Mouse (Mus musculus): ENCODE results near the gene Adamts9. TPM values are rescaled to one million over a fixed set of nuclear protein-coding genes. Genes with fewer than 3 reads are reported as not detected.

Gene Adamts9
- 7.0 TPM for polyA plus RNA-seq (2015; fragmentation: Illumina TruSeq; extraction: RNeasy Lipid Tissue Mini Kit (QIAGEN cat#74804); ENCODE audit: insufficient read depth, low read depth, low replicate concordance)

DNA sequence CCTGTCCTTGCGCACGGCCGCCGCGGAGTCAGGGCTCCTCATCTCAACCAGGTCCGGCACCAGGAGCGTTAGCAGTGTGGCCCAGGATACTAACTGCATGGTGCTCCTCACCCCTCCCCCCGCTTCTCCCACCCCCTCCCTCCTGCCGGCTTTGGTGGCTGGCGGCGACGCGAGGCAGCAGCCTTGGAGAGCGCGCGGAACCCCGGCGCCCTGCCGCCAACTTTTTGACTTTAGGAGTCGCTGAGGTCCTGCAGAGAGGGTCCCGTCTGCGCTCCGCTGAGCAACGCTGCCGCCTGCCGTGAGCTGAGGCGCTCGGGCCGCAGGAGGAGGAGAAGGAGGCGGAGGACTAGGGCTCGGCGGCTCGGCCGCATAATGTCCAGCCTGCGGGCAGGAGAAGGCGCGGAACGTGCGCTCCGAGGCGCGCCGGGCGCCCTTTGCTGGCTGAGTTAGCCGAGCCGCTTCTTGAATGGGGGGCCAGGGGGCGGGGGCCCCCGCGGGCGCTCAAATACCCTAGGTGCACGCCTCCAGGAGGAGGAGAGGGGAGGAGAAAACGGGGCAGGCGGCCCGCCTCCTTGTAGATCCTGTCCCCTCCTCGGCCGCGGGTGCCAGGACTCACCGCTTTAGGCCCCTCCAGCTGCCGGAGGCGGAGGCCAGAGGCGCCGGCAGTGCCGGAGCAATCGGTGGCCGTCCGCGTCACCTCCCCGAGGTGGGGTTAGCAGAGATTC is at the start of gene Adamts9:
Adamts9 (minus strand) TSS at position 436 of the 725 bp plus-strand sequence.

DNA sequence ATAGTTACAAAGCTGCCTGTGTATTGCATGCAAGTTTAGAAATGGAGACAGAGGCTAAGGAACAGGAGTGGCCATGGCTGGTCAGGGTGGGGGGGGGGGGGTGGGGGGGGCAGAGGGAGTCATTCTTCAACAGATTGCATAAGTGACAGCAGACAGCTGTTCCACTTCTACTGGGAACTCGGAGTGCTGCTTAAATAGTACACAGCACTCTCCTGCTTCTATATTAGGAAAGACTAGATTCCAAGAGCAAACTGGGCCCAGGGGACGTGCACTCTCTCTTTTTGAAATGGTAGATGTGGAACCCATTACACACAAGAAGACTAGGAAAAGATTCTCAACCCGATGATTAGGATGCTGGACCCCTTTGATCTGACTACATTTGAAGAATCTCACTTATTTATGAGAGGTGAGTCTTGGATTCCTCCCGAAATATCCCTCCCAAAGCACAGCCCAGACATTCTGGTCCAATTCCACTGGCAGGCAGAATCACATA is 74.2 kb downstream of the Adamts9 start, which contains the start of gene Gm15737:
Gm15737 (plus strand) TSS at position 269 of the 493 bp plus-strand sequence.

DNA sequence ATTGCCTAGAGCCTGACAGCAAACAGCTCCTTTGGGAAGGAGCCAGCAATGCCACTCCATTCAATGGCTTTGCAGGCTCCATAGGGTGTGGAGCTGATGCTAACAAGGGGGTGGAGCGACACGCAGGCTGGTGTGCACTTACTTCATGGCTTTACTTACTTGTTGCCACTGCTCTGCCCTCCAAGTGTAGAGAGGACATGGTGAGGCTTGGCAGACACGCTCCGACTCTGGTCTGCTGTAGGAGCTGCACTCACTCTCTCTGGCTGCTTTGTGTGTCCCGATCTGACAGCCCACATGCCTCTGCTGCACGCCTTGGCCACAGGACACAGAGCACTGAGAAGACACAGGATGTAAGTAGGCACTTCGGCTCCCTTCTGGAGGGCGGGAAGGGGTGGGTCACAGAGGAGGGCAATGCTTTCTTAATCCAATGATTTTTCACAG is 127.0 kb downstream of the Adamts9 start, which contains the start of gene A730049H05Rik:
A730049H05Rik (plus strand) TSS at position 168 of the 441 bp plus-strand sequence.

Other genes starting within 250 kb of the Adamts9 start
- 2.4 TPM for gene Prickle2, start 237.3 kb downstream of the Adamts9 start, polyA plus RNA-seq (2015; fragmentation: Illumina TruSeq; extraction: RNeasy Lipid Tissue Mini Kit (QIAGEN cat#74804); ENCODE audit: insufficient read depth, low read depth, low replicate concordance)
- gene A730049H05Rik, start 127.0 kb downstream of the Adamts9 start, polyA plus RNA-seq (2015; fragmentation: Illumina TruSeq; extraction: RNeasy Lipid Tissue Mini Kit (QIAGEN cat#74804); ENCODE audit: insufficient read depth, low read depth, low replicate concordance) = not detected
- gene Gm15737, start 74.1 kb downstream of the Adamts9 start, polyA plus RNA-seq (2015; fragmentation: Illumina TruSeq; extraction: RNeasy Lipid Tissue Mini Kit (QIAGEN cat#74804); ENCODE audit: insufficient read depth, low read depth, low replicate concordance) = not detected